Mouse (Mus musculus) heart, postnatal 4 days (tissue): ENCODE results near the gene Tpmt. TPM values are rescaled to one million over a fixed set of nuclear protein-coding genes. Genes with fewer than 3 reads are reported as not detected.
A peak's percentile ranks its signal among the peaks of the same experiment; 100 is the strongest.

Source experiments
- DNase-seq: peaks from one replicate; pipeline ENCODE4 v3.0.0; 2021
- total RNA-seq, 2 experiments: library from RNA; stranded (reverse); gene quantifications; 2 replicates each; pipeline ENCODE4 v1.2.3; 2021

Tpmt gene
- total RNA-seq, 2 experiments from 2014 or later: 8.4 to 14.5 TPM

DNA sequence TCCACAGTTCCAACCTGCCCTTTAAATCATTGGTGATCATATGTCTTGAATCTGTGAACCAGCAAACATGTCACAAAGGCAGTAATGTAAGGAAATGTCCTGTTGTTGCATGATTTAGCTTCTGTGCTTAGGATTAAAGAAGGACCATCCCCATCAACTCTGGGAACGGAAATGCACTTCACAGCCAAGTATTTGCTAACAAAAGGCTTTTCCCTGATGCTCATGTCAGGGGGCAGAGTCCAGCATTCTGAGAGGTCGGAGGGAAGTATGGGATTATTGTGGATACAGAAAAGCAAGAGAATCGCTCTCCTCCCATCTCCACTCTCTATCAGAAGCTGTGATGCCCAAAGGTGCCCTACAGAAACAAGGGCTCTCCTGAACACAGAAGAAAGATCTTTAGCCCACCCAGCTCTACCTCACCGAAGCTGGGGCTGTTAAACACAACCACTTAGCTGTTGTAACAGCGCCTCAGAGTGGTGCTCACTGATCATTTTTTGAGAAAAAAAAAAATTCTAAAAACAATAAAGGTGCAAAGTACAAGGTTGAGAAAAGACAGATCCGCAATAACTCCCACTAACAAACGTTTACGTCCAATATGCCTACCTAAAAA is 2.4 kb downstream of the Tpmt start:
- no peak for DNase-seq

DNA sequence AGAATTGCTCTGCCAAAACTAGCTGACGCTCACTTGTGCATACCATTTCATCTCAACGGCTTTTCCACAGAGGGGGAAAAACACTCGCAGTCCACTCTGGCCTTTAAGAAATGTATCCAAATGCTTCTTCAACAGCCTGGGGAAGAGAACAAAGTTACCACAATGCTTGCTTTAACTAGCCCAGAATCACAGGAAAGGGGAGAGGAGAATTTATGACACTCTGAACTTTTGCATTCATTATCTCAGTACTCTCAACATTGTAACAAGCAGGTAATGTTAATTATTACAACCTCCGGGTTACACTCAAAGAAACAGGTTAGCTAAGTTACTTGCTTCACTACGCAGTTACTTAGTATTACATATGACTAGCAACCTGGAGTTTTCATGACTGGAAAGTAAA is 4.5 kb downstream of the Tpmt start:
- DNase-seq: no peak

DNA sequence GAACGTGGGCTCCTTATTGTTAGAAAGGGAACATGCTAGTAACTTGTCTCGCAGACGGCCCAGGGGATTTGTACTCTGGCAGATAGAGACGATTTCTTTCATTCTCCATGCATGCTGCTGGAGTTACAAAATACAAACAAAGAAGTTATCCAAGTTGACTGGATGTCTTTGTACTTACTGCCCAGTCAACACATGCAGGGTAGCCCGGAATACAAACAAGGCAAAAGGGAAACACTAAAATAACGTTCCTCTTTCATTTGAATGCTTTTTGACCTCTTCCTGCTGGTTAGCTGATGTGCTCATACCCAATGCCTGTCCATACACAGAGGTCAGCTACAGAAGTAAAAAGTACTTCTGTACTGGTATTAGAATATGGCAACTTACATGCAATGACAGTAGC is 6.6 kb downstream of the Tpmt start:
- no peak for DNase-seq

DNA sequence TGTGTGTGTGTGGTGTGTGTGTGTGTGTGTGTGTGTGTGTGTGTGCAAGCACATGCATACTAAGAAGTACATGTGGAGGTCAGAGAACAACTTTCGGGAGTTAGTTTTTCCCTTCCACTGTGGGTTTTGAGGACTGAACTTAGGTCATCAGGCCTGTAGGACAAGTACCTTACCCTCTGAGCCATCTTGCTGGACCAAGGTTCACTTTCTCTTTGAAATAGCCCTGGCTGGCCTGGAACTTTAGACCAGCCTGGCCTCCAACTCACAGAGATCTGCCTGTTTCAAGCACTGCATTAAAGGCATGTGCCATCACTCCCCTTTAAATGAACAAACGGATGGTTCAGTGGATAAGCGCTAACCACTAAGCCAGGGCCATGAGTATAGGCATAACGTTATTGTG is 10.9 kb downstream of the Tpmt start:
- no peak for DNase-seq

DNA sequence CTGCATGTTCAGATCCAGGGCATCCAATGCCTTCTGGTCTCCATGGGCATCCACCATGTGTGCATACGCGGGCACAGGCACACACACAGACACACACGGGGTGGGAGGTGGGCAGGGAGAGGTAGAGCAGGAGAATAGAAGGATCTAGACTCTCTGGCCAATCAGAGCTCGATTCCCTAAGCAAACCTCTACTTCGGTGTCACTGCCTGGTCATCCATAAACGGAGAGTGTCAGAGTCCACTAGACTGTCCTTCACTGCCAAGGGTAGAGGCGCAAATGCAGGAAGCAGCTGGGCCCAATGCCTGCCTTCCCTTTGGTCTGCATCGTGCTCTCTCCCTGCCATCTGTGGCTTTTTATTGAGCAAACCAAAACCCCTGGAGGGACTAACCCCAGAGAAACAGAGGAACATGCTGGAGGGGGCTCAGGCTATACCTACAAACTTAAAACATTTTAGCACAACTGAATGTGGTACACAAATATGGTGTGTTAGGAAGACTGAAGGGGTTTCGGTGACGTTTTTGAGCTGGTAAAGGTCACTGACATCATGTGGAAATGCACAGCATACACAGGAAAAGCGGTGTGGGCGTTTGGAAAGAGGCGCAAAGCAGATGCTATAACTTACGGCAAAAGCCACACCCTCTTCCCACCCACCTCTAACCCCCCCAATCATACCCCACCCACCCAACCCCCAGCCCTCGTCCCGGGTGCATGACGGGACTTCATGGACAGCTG is 14.0 kb downstream of the Tpmt start:
- DNase-seq: no peak

DNA sequence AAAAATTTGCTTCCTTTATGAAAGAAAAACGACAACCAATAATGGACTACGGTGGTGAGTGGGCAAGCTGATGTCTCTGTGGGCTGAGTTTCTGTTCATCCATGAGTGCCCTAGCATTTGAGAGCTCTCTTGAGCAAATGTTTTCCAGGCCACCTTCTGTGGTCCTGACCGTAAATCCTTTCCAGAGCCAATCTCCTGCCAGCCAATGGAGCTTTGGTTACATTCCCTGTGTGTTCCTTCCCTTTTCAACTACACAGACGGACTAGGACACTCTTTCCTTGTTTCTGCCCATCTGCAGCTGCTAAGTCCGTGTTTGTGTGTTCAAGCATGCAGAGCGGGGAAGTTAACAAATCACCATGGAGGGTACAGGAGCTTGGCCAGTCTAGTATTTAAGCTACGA is 23.7 kb downstream of the Tpmt start:
- no peak for DNase-seq

DNA sequence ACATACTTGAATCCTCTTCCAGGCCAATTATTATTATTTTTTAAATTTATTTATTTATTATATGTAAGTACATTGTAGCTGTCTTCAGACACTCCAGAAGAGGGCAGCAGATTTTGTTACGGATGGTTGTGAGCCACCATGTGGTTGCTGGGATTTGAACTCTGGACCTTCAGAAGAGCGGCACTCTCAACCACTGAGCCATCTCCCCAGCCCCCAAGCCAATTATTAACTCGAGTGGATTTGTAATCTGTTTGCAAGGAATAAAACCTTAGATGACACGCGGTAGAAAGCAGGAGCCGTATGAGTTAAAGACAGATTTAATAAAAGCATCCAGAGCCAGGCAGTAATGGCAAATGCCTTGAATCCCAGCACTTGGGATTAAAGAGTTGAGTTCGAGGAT is 24.8 kb downstream of the Tpmt start:
- no peak for DNase-seq

DNA sequence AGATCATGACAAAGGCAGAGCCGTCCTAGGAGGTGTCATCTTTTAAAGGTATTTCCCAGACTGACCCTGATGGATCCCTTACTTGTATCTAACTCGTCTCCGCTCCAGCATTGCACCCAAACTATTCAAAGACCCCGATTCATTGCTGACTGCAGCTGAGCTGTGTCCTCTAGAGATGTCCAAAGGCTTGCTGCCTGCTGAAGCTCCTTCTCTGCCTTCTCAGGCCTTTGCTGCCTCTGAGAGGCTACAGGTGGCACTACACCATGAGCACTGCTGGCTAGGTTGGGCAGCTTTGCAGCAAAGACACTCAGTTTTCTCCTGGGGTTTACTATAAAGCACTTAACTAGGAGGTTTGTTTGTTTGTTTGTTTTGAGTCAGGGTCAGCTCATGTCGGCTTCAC is 27.3 kb downstream of the Tpmt start:
- DNase-seq: peak; percentile 75

DNA sequence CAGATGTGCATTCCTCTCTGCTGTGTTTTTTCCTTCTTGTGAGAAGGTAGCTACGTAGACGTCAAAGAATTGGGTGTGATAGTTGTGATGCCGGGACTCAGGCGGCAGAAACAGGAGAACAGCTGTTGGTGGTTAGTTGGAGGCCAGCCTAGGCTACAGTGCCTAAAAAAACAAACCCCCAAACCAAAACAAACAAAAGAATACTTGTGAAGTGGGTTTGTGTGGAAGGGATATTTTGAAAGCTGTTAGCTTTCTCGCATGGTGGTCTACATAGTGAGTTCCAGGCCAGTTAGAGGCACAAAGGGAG is 29.4 kb downstream of the Tpmt start:
- DNase-seq: peak; percentile 15

DNA sequence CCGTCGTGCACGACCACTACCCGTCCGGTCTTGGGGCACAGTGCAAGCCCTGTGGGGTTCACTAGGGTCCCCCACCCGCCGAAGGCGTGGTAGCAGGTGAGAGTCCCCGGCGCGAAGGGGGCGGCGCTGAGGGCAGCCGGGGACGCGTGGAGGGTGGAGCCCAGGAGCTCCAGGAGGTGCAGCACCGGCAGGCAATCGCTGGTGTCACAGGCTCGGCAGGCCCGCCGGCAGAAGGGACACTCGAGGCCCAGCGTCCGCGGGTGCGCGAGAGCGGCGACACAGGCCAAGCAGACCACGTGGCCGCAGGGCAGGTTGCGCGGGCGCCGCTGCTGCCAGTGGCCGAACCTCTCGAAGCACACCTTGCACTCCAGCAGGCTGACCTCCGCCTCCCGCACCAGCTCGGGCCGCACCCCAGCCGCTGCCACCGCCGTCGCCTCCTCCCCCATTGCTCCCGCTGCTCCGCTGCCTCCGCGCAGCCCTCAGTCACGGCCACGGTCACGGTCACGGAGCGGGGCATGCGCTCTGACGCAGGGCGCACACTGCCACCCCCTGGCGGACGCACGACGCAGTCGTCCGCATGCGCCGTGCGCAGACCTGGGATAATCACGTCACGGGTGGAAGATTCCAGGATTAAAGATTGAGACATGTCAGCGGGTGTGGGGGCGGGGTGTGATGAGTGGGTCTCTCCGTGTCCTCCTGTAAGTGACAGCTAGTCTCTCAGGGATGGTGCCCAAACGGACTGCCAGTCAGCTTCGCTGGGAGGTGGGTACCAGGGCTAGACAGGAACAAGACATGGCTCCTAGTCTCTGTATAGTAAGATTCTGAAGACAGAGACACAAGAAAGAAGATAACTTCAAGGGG is 30.0 kb downstream of the Tpmt start, which contains the start of gene Nhlrc1:
Nhlrc1 (minus strand) TSS at position 517 of the 861 bp plus-strand sequence.
- DNase-seq: peak; percentile 81

DNA sequence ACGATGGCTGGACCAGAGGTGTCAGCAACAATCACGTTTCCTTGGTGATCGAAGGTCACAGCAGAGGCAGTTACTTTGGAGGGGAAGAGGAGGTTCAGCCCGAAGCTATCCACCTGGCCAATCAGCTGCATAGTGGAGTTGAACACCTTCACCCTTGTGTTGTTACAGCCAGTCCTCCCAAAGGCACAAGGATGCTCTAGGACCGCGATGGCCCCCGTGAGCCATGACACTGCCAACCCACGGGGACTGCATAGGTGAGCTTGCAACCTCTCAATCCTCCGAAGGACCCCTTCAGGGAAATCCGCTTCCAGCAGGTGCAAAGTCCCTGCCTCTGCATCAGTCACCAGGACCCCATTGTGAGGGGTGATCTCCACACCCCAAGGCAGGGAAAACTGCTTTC is 30.8 kb downstream of the Tpmt start:
- no peak for DNase-seq

DNA sequence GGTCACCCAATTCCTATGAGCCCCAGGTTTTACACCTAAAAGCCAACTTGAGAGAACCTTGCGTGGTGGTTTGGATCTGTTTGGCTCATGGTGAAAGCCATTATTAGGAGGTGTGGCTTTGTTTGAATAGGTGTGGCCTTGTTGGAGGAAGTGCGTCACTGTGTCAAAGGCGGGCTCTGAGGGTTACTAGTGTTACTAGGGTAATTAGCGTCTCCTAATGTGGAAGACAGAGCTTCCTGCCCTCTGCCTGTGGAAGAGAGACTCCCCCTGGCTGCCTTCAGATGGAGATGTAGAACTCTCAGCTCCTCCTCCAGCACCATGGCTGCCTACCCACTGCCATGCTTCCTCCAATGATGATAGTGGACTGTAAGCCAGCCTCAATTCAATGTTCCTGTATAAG is 42.9 kb downstream of the Tpmt start:
- DNase-seq: no peak

DNA sequence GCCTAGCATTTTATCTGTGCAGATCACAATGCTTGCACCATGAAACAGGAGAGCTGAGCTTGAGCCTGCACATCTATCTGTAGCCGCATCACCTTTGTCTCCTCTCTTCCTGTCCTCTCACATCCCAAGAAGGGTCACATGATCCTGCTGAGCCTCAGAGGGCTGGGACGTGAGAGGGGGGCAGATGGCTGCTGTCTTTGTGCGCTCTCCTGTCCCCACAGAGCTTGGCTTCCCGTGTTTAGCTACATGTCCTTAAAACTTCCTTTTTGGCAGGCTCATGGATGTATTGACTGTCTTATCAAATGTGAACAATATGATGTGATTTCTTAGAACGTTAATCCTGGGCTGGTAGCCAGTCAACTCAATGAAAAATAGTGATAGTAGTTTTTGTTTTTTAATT is 45.0 kb downstream of the Tpmt start:
- no peak for DNase-seq

DNA sequence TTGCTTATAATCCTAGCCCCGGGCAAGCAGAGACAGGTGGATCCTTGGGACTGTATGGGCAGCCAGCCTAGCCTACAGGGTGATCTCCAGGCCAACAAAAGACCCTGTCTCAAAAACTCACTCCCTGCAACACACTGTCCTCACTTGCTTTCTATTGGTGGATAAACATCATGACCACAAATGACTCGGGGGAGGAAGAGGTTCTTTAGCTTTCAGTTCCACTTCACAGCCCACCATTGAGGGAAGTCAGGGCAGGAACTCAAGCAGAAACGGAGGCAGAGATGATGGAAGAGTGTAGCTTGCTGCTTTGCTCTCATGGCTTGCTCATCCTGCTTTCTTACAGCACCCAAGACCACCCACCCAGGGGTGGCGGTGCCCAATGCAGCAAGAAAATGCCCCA is 47.2 kb downstream of the Tpmt start:
- DNase-seq: no peak

DNA sequence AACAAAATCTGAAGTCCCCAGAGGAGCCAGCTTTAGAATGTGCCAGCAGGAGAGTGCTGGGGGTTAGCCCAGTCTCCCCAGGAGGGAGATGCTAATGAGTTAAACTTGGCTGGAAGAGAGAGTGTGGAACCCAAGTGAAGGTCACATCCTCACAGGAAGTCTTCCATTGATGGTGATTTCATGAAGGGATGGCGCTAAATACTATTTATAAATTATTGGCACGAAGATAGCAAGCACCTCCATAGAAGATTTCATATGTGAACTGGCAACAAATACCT is 51.3 kb downstream of the Tpmt start:
- DNase-seq: no peak

DNA sequence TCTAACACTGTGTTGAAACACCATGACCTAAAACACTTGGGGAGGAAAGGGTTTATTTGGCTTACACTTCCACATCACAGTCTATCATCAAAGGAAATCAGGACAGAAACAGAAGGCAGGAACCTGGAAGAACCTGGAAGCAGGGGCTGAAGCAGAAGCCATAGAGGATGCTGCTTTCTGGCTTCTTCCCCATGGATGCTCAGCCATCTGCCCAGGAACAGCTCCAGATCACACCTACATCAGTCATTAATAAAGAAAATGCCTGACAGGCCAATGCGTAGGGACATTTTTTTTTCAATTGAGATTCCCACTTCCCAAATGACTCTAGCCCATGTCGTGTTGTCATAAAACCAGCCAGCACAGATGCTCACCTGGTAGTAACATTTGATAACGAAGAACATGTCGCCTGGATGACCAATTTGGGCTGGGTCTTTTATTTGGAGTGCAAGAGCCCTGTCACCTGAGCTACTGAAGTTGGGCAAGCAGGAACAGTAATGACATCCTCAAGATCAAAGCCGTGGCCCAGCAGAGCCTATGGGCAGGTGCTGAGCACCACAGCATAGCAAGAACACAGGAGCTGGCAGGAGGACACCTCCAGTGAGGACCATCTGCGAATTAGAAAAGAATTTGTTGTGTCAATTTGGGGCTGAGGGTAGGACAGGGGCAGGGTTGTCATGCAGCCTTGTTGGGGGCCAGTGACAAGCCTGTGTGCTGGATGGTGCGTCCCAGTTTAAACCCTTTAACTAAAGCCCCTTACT is 51.8 kb downstream of the Tpmt start:
- DNase-seq: no peak

DNA sequence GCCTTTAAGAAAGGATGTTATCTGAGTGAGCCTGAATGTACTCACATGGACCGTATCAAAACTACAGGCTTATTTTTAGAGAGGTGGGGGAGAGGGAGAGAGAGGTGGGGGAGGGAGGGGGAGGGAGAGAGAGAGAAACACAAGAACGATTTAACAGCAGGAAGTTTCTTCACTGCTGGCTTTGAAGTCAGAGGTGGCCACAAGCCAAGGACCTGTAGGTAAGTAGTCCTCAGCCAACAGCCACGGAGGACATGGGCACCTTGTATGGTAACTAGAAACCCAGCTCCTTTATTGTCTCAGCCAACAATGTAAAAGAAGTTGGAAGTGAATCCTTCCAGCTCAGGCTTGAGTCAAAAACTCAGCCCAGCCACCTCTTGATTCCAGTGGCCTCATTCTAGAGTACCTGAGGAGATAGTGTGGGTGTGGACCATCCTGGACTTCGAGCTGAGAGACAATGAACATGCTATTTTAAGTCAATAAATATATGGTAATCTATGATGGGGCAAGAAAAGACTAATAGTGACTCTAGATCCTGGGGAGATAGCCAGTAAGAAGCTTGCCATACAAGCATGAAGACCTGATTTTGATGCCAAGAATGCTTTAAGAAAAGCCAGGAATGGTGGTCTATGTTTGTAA is 54.0 kb downstream of the Tpmt start:
- no peak for DNase-seq

DNA sequence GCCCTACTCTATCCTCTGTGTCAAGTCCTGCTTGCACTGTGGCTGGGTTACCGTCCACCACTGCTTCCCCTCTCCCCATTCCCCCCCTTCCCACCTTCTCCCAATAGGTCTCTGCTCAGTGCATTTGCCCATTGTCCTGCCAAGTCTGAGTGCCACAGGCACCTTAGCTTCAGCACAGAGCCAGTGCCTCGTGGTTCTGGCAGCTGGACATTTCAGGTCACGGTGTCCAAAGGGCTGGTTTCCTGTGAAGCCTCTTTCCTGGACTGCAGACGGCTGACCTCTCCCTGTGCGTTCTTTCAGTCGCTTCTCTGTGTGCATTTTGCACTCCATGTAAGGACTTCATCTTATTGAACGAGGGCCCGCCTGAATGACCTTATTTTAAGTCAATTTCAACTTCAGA is 56.6 kb downstream of the Tpmt start:
- DNase-seq: no peak

DNA sequence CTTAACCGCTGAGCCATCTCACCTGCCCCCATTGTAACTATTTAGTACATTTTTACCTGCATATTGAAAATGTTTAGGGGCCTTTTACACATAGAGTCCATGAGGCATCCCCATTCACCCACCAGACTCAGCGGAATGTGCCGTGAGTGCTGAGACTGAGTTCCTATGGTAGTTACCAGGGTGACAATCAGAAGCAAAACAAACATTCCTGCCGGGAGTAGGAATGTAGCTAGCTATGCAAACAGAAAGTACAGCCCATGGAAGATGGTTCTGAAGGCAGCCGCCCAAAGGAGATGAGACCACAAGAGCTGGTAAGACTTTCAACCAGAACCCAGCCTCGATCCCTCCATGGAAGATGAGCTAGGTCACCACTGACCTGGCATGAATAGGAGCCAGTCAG is 58.3 kb downstream of the Tpmt start:
- peak; percentile 14 for DNase-seq

DNA sequence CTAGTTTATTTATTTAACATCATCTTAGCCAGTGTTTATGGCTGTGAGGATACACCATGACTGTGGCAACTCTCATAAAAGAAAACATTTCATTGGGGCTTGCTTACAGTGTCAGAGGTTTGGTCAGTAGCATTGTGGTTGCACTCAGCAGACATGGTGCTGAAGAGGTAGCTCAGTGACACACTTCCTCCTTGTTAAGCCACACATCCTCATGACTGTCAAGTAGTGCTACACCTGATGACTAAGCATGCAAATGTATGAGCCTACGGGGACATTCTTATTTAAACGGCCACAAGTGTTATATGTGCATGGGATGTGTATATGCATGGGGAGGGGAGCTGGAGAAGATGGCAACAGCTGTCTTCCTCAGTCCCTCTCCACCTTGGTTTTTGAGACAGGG is 60.7 kb downstream of the Tpmt start:
- no peak for DNase-seq

DNA sequence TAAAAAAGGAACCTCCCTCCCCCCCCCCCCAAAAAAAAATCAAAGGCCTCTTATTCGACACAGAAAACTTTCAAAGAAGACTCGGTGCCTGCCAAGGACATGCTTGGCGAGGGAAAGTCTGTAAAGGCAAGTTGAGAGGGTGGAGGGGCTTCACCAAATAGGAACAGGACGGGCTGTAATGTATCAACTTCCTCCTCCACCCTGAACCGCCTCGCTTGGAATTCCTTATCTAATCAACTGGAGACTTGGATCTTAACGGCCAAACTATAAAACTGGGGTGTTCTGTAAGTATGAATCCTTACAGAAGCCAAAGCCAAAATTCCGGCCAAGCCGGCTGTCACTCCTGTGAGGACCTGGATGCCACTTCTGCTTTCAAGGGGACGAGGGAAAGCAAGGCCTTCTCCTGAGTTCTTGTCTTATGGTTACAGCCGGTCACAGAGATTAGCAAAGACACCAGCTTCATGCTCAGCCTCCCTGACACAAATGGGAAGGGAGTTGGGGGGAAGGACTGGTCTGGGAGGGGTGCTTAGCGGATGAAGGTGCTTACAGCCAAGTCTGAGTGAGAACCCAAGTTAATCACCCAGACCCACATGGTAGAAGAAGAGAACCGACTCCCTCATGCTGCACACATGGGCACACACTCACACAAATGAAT is 64.6 kb downstream of the Tpmt start:
- peak; percentile 19 for DNase-seq

DNA sequence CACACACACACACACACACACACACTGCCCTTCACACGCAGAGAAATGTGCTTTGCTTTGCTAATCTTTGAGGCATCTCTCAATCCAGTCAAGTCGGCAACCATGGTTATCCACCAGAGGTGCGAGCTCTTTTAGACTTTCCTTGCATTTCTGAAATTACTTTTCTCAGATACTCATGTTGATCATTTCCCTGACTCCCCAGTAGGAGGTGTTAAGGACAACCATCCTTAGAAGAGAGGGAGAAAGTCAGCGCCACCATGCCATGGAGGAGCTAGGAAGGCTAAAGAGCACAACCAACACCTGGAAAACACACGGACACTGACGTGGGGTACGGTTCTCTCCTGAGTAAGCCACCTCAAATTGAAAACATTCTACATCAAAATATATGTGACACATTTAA is 68.0 kb downstream of the Tpmt start:
- DNase-seq: no peak
